Mouse (Mus musculus) small intestine, adult 2 months (tissue): ENCODE measurements at regions not wholly inside any gene's neighbourhood (a gene's known extent, or its start where the extent isn't known, plus 50 kb on each side); places are given as distances from the start of the nearest gene placed in this dataset.

Source experiments
- H3K27ac ChIP-seq: fragments of 200-500 bp; 2 replicates; pipeline ENCODE4 v1.5.1; 2012; ENCODE audit warnings: low read depth, low read length, control low read depth, inconsistent platforms; ENCODE audit not compliant: insufficient read depth
- H3K27me3 ChIP-seq: fragments of 200-500 bp; 2 replicates; pipeline ENCODE4 v1.6.1; 2012; ENCODE audit warnings: mild to moderate bottlenecking, moderate library complexity, low read length, inconsistent platforms; ENCODE audit not compliant: control insufficient read depth, insufficient read depth
- H3K36me3 ChIP-seq: fragments of 200-500 bp; 2 replicates; pipeline ENCODE4 v1.6.1; 2012; ENCODE audit warnings: mild to moderate bottlenecking, low read length, control low read depth, inconsistent platforms; ENCODE audit not compliant: control insufficient read depth, insufficient read depth
- H3K4me1 ChIP-seq: fragments of 200-500 bp; 2 replicates; pipeline ENCODE4 v1.6.1; 2012; ENCODE audit warnings: low read length, inconsistent platforms, mixed read lengths; ENCODE audit not compliant: control insufficient read depth, insufficient read depth, insufficient read length
- H3K4me3 ChIP-seq: fragments of 200-500 bp; 2 replicates; pipeline ENCODE4 v1.5.1; 2012; ENCODE audit warnings: low read depth, mild to moderate bottlenecking, control low read depth, inconsistent platforms, low read length, moderate library complexity
- CTCF ChIP-seq: fragments of 200-500 bp; IDR thresholded peaks from 2 replicates; pipeline ENCODE4 v1.5.1; 2012; ENCODE audit warnings: low read depth, mild to moderate bottlenecking, control low read depth, inconsistent platforms, low read length, moderate library complexity, mixed read lengths; ENCODE audit not compliant: insufficient replicate concordance, insufficient read length; ENCODE audit errors: extremely low read depth
- POLR2A ChIP-seq: fragments of 200-500 bp; IDR thresholded peaks from 2 replicates; pipeline ENCODE4 v1.6.1; 2012; ENCODE audit warnings: low read depth, mild to moderate bottlenecking, control low read depth, inconsistent platforms, low read length, moderate library complexity
- WGBS: fragments of 180-500 bp; shearing (Covaris S2); methylation state at CpG from one replicate; pipeline ENCODE4 v1.1.7; 2018; 5-methylcytosine and 5-hydroxymethylcytosine counted together

- no peak overlapping the region for H3K27ac ChIP-seq
- WGBS = 84% methylated on average over 11 of the region's 11 CpGs
- no peaks in the 10 kb centered on the region for H3K36me3 ChIP-seq
- H3K4me3 ChIP-seq = no peak overlapping the region
- no peak for TF ChIP-seq POLR2A
- TF ChIP-seq CTCF = no peak
- no peaks in the 10 kb centered on the region for H3K27me3 ChIP-seq
- peaks cover 2% of the 10 kb centered on the region; the same call in 1 of the 2 replicates for H3K4me1 ChIP-seq
Measured at GRCm38 (mm10) chr5:118367047-118367446, 122.0 kb downstream of the 2410131K14Rik start.

- Histone ChIP-seq H3K4me3 (no peak overlapping the region), H3K27me3 (no peaks in the 10 kb centered on the region), H3K27ac (no peak overlapping the region), H3K36me3 (no peaks in the 10 kb centered on the region), H3K4me1 (peaks cover 6% of the 10 kb centered on the region; the same call in 1 of the 2 replicates)
- WGBS = 50% methylated on average over 13 of the region's 13 CpGs
- TF ChIP-seq POLR2A (no peak), CTCF (no peak)
Measured at GRCm38 (mm10) chr5:118373581-118373981, 128.6 kb downstream of the 2410131K14Rik start.

GRCm38 (mm10) chr5:118374968-118375367 lies 129.9 kb downstream of the 2410131K14Rik start:
- 59% methylated on average over 2 of the region's 2 CpGs for WGBS
- no peak overlapping the region for H3K27ac ChIP-seq
- TF ChIP-seq CTCF (no peak), POLR2A (no peak)
- no peak overlapping the region for H3K4me3 ChIP-seq
- no peaks in the 10 kb centered on the region for H3K27me3 ChIP-seq
- H3K4me1 ChIP-seq = peaks cover 6% of the 10 kb centered on the region; the same call in 1 of the 2 replicates
- H3K36me3 ChIP-seq = no peaks in the 10 kb centered on the region

- H3K4me1 ChIP-seq = peaks cover 6% of the 10 kb centered on the region; the same call in 1 of the 2 replicates
- 49% methylated on average over 5 of the region's 5 CpGs for WGBS
- no peaks in the 10 kb centered on the region for H3K36me3 ChIP-seq
- no peak overlapping the region for H3K4me3 ChIP-seq
- TF ChIP-seq CTCF = no peak
- no peak for TF ChIP-seq POLR2A
- H3K27ac ChIP-seq = no peak overlapping the region
- H3K27me3 ChIP-seq = no peaks in the 10 kb centered on the region
Measured at GRCm38 (mm10) chr5:118375916-118376315, 130.9 kb downstream of the 2410131K14Rik start.

GRCm38 (mm10) chr5:118376478-118376877 lies 131.5 kb downstream of the 2410131K14Rik start:
- Histone ChIP-seq H3K4me1 (peaks cover 9% of the 10 kb centered on the region), H3K27ac (no peak overlapping the region), H3K27me3 (no peaks in the 10 kb centered on the region), H3K4me3 (no peak overlapping the region), H3K36me3 (no peaks in the 10 kb centered on the region)
- TF ChIP-seq POLR2A (no peak), CTCF (no peak)
- 83% methylated on average over 5 of the region's 5 CpGs for WGBS

GRCm38 (mm10) chr5:118377402-118377848 lies 132.4 kb downstream of the 2410131K14Rik start:
- H3K4me1 ChIP-seq = peaks cover 9% of the 10 kb centered on the region
- no peak for TF ChIP-seq CTCF
- no peak for TF ChIP-seq POLR2A
- WGBS = 75% methylated on average over 8 of the region's 8 CpGs

GRCm38 (mm10) chr5:118379245-118380051 lies 134.4 kb downstream of the 2410131K14Rik start:
- Histone ChIP-seq H3K27me3 (no peaks in the 10 kb centered on the region), H3K27ac (no peak overlapping the region), H3K4me1 (peaks cover 9% of the 10 kb centered on the region), H3K4me3 (no peak overlapping the region), H3K36me3 (no peaks in the 10 kb centered on the region)
- no peak for TF ChIP-seq CTCF
- no peak for TF ChIP-seq POLR2A
- 75% methylated on average over 24 of the region's 24 CpGs for WGBS

More at GRCm38 (mm10) chr5:118377402-118377848, 132.4 kb downstream of the 2410131K14Rik start:
- H3K27ac ChIP-seq = no peak overlapping the region
- no peak overlapping the region for H3K4me3 ChIP-seq
- H3K36me3 ChIP-seq = no peaks in the 10 kb centered on the region
- H3K27me3 ChIP-seq = no peaks in the 10 kb centered on the region
